Mouse (Mus musculus) splenic B cell, adult 2 months (primary cell): Measurements from ENCODE around the gene Mcu.

ENCODE experiments used
- DNase-seq: peaks from one replicate; pipeline ENCODE4 v3.0.0-alpha.2; 2011; ENCODE audit warnings: low read depth, low spot score
- H3K27me3 ChIP-seq: 2 replicates; pipeline ENCODE4 v1.6.1; 2012; ENCODE audit warnings: mild to moderate bottlenecking, low read length, moderate library complexity, mixed read lengths; ENCODE audit not compliant: control insufficient read depth, poor library complexity, insufficient read depth, severe bottlenecking
- H3K36me3 ChIP-seq: 2 replicates; pipeline ENCODE4 v1.6.1; 2012; ENCODE audit warnings: mild to moderate bottlenecking, low read length, moderate library complexity, mixed read lengths; ENCODE audit not compliant: control insufficient read depth, poor library complexity, insufficient read depth, severe bottlenecking

The Mcu gene

DNA sequence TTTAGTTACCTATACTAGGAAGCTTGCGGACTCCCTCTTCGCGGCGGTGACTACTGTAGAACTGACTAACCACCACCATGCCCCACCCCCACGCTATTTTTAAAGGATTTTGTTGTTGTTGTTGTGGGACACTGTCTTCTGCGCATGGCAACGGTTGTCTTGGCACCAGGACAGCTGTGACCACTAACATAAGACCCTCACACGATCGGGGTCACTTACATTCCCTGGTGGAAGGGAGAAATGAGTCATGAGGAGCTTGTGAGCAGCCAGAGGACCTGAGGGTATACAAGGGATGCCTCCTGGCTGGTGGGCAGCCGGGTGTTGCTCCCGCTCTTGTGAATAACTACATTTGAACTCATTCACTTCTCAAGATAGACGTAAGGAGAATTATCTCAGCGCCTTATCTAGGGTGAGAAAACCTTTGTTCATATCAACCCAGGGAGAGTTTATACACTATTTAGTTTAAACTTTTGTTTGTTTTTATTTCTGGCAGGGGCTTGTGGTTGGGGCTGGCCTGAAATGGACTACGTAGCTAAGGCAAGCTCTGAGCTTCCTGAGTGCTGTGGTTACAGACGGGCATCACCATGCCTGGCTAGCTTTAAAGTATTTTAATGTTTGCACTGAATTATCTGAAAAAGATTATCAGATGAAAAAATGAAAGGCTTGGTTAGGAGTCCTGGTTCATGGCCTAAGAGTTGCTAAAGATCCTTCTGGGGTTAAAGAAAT lies 101.6 kb downstream of the Mcu start:
- DNase-seq = no peak

GRCm38 (mm10) chr10:59512173-59512572 lies 104.3 kb downstream of the Mcu start:
- DNase-seq = no peak
- Histone ChIP-seq H3K36me3 (no peaks in the 10 kb centered on the region), H3K27me3 (no peaks in the 10 kb centered on the region)

More for the DNA sequence above, 101.6 kb downstream of the Mcu start:
- H3K36me3 ChIP-seq = no peaks in the 10 kb centered on the region
- H3K27me3 ChIP-seq = no peaks in the 10 kb centered on the region

GRCm38 (mm10) chr10:59511427-59511963 lies 105.0 kb downstream of the Mcu start:
- DNase-seq = no peak
- no peaks in the 10 kb centered on the region for H3K36me3 ChIP-seq
- no peaks in the 10 kb centered on the region for H3K27me3 ChIP-seq

DNA sequence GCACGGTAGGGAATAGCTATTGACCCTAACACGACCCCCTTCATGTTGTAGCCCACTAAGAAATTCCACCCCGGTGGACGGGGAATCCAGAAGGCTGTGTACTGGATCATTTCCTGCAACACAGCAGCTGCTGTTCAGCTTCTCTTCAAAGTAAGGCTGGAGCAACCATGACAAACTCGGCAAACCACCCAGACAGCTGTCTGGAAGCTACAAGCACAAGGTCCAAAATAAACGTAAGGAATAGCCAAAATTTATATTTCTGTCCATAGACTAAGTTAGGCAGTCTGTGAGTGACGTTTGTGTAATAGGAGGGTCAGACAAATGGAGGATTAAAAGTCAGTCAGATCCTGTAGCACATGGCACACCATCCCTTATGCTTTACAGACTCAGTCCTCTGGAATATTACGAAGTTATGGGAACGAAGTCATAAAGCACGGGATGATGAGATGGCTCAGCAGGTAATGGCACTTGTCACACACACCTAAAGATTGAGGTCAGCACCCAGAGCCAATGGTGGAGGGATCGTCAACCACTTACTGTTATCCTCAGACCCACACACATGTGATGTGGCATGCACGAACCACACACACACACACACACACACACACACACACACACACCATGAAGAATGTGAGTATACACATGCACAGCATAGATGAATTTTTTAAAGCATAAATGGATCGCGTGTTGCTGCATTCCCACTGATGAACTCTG lies 105.6 kb downstream of the Mcu start:
- no peaks in the 10 kb centered on the region for H3K27me3 ChIP-seq
- DNase-seq = no peak
- H3K36me3 ChIP-seq = no peaks in the 10 kb centered on the region

GRCm38 (mm10) chr10:59509197-59509596 lies 107.3 kb downstream of the Mcu start:
- no peaks in the 10 kb centered on the region for H3K36me3 ChIP-seq
- H3K27me3 ChIP-seq = no peaks in the 10 kb centered on the region
- no peak for DNase-seq

DNA sequence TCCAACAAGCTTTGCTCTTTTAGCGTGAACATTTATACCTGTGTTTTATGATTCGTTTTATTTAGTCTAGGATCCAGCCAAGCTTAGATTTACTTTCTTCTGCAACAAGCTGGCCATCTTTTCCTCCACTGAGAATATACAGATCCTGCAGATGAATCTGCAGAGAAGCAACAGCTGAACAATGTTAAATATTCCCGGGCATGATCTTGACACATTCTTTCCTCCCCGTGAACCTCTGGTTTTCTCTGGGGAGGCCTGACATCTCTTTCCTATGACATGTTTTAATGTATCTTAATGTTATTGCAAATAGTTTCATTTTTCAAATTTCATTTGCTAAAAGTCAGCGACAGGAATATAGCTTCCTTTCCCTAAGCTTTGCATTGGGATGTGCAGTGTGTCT lies 109.8 kb downstream of the Mcu start:
- no peaks in the 10 kb centered on the region for H3K36me3 ChIP-seq
- no peaks in the 10 kb centered on the region for H3K27me3 ChIP-seq
- DNase-seq = no peak

GRCm38 (mm10) chr10:59504291-59504690 lies 112.2 kb downstream of the Mcu start:
- DNase-seq = no peak
- H3K27me3 ChIP-seq = no peaks in the 10 kb centered on the region
- H3K36me3 ChIP-seq = no peaks in the 10 kb centered on the region

DNA sequence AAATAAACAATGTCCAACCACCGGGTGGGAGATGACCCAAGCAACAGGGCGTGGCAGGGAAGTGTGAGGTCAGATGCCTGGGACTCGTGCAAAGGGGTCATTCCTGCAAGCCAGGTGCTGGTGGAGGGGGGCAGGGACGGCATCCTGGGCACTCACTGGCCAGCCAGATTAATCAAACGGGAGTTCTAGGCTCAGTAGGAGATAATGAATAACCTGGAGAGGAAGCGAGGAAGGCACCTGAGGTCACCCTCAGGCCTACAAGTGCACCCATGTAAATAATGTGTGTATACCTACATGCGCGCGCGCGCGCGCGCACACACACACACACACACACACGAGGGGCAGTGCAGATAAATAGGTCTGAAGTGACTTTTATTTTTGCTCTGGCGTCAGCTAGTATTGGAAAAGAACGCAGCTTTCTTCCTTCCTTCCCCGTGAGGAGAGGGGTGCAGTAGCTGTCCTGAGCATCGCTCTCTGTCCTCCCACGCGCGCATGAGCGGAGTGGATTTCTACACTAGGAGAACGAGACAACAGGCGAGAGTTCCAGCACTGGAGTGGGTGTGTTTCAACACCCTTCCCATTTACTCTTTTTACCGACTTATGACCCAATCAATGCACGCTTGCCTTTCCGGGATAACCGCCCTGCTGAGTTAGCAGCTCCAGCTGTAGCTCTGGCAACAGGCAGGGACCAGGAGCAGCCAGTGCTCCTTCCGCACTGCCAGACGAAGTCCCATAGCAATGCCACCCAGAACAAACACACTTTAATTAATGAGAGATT lies 112.9 kb downstream of the Mcu start:
- no peaks in the 10 kb centered on the region for H3K27me3 ChIP-seq
- no peak for DNase-seq

DNA sequence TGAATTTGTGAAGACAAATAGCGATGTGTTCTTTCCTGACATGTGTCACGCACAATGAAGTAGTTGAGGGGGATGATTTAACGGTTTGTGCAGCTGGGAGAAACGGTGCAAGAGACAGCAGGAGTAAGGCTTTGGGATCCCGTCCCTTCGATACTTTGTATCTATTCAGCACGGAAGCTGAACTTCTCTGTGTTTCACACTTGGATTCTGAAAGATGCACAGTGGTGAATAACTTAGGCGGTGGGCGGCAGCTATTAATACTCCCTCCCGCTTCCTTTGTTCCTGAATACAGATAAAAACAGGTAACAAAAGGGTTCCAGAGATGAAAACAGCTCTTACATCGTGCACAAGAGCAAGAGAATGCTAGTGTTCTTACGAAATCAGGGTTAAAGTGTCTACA lies 114.1 kb downstream of the Mcu start:
- DNase-seq = no peak
- H3K36me3 ChIP-seq = no peaks in the 10 kb centered on the region
- no peaks in the 10 kb centered on the region for H3K27me3 ChIP-seq

More for the DNA sequence above, 112.9 kb downstream of the Mcu start:
- no peaks in the 10 kb centered on the region for H3K36me3 ChIP-seq

DNA sequence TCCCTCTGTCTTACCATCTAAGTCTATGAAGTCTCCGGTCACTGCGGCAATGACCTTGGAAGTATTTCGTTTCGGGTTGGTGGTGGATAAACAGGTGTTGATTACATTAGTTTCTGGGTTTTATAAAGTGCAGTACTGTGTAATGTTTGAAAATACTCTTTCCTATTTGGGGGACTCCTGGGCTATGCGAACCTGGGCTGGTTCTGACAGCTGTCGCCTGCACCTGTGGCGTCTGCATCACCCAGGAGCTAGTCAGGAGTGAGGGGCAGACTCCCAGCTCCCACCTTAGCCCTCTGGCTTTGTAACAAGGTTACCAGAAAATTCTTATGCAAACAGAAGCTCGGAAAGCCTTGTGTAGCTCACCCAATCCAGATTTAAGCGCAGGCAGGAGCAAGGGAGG lies 114.7 kb downstream of the Mcu start:
- no peaks in the 10 kb centered on the region for H3K27me3 ChIP-seq
- H3K36me3 ChIP-seq = no peaks in the 10 kb centered on the region
- no peak for DNase-seq

GRCm38 (mm10) chr10:59500225-59500624 lies 116.3 kb downstream of the Mcu start:
- H3K36me3 ChIP-seq = no peaks in the 10 kb centered on the region
- DNase-seq = no peak
- H3K27me3 ChIP-seq = no peaks in the 10 kb centered on the region

DNA sequence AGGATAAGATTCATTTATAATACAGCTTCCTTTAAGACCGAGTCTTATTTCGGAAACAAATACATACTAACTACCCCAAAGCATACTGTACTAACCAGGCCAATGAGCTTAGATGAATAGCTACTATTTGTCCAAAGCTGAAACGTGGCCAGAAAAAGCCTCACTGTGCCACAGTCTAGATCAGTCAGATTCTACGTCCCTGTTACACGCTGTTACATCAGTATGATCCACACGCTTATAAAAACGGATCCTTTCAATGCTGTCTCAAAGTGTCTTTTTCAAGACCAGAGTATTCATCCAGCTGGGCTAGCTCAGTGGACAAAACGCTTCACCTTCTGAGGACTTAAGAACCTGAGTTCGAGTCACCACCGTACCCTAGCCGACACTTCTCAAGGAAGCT lies 119.5 kb downstream of the Mcu start:
- DNase-seq = no peak
- Histone ChIP-seq H3K27me3 (no peaks in the 10 kb centered on the region), H3K36me3 (no peaks in the 10 kb centered on the region)

DNA sequence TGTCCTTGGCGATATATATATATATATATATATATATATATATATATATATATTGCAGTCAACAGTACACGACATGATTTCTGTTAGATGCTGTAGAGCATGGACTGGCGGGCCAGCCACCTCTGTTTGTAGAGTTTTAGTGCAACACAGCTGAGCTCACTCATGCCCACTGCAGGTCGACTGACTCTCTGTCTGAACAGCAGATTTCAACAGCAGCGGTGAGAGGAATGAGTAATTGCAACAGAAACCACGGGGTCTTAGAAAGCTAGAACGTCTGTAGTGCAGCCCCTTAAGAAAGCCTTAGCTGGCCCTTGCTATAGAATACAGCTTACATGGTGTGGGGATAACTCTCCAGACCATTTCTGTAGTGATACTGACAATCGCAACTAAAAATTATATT lies 121.6 kb downstream of the Mcu start:
- DNase-seq = no peak

GRCm38 (mm10) chr10:59494044-59494443 lies 122.4 kb downstream of the Mcu start:
- no peak for DNase-seq
- no peaks in the 10 kb centered on the region for H3K36me3 ChIP-seq
- no peaks in the 10 kb centered on the region for H3K27me3 ChIP-seq

More for the DNA sequence above, 121.6 kb downstream of the Mcu start:
- H3K36me3 ChIP-seq = no peaks in the 10 kb centered on the region
- no peaks in the 10 kb centered on the region for H3K27me3 ChIP-seq

DNA sequence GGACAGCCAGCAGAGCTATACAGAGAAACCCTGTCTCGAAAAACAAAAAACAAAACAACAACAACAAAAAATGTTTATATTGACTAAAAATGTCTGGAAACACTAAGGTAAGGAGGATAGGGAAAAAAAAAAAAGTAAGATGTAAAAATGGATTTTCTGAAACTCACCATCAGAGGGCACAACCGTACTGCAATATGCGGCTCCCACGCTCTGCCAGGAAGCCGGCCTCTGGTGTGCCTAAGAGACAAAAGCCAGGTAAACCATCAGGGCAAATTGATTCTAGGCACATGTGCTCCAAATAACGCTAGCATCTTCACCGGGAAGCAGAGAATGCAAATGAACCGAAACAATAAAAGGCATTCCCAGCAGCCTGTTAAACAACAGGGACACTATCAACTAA lies 125.6 kb downstream of the Mcu start:
- H3K27me3 ChIP-seq = no peaks in the 10 kb centered on the region
- DNase-seq = peak; percentile 24

More for the DNA sequence above, 125.6 kb downstream of the Mcu start:
- H3K36me3 ChIP-seq = no peaks in the 10 kb centered on the region
